Mouse (Mus musculus) yolk sac, embryonic 10.5 days (tissue): ENCODE measurements around the gene Naaladl1.
A peak's percentile ranks its signal among the peaks of the same experiment; 100 is the strongest.
"Not testable (repeated sequence)": the region's sequence is repeated elsewhere in the genome, so short reads cannot be mapped to it uniquely, and the experiment has no call there.

Experiments used
- DNase-seq: peaks from one replicate; pipeline ENCODE4 v3.0.0-alpha.2; 2017; ENCODE audit warnings: low spot score

The Naaladl1 gene

DNA sequence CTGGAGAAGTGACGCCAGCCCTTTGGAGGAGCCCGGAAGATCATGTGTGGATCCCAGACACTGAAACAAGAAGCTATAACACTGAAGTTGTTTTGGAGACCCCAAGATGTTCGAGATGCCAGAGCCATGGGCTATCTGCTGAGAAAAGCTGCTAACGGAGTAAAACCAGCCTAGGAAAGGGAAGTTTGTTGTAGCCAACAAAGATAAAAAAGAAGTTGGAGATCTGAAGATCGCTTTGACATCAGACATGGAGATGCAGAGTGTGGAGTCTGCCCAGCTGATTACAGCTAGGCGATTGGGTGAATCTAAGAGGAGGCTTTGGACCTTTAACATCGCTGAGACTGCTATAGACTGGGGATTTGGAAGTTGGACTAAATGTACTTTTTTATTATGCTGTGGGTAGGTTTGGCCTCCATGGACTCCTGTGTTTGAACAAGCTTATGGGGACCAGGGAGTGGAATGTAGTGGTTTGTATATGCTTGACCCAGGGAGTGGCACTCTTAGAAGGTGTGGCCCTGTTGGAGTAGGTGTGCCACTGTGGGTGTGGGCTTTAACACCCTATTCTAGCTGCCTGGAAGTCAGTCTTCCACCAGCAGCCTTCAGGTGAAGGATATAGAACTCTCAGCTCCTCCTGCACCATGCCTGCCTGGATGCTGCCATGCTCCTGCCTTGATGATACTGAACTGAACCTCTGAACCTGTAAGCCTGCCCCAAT, 25.0 kb downstream of the Naaladl1 start:
- not testable (repeated sequence) for DNase-seq

DNA sequence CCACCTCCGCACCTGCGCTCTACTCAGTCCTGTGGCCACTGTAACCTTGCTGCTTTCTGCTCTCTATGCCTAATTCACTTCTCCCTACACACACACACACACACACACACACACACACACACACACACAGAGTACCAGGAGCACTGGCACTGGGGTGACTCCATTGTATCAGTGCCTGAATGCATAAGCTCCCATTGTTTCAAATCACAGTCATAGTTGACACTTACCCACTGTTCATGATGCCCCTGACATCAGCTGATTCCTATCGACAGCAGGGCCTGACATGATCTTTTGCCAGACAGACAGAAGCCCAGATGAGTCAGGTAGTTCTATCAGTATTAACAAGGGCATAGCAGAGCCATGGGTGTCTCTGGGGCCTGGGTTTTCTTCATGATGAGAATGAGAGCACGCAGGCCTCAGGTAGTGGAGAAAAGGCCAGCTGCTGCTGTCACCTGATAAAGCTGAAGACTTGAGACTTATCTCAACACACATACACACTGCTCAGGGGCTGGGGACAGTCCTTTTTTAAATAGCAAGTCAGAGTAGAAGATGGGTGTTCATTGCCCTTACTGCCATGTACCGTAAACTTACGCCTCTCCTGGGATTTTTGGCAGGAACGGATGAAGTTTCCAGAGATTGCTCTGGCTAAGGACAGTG, 26.7 kb downstream of the Naaladl1 start:
- no peak for DNase-seq

DNA sequence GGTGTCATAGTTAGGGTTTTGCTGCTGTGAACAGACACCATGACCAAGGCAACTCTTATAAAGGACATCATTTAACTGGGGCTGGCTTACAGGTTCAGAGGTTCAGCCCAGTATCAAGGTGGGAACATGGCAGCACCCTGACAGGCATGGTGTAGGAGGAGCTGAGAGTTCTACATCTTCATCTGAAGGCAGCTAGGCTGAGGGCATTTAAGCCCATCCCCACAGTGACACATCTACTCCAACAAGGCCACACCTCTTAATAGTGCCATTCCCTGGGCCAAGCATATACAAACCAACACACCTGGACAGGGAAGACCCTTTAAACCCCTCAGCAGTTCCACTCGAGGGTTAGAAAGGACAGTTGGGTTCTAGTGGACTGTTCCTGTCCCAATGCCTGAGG, 27.6 kb downstream of the Naaladl1 start:
- not testable (repeated sequence) for DNase-seq

DNA sequence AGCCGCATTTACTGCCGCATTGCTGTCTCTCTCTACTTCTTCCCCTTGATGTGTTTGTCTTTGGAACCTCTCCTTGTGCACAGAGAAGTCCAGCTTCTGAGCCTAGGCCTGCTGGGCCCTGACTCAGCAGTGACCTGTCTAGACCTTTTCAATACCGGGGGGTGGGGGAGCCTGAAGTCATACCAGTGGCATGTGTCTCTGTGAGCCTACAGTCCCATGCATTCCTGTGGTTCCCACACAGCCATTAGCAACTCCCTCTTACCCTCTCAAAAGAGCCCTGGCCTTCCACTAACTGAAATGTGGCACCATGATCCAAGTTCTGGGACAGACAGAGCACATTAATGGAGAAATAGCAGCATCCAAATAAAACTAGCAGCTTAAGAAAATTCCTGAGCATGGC, 30.8 kb downstream of the Naaladl1 start:
- DNase-seq: peak; percentile 42

DNA sequence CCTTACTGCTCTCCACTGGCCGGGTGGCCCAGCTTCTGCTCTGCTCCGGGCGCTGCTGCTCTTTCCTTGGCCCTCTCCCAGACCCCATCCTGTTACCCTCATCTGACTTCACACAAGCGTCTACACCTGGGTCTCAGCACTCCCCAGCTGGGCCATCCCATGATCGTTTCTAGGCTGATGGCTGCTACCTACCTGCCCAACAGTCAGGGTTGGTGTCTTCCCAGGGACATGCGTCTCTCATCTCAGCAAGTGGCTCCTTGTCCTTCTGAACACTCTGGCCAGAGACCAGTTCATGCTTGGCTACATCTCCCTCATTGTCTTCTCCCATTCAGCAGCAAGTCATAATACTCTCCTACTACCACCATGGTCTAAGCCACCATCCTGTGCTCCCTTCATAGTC, 34.1 kb downstream of the Naaladl1 start:
- no peak for DNase-seq

DNA sequence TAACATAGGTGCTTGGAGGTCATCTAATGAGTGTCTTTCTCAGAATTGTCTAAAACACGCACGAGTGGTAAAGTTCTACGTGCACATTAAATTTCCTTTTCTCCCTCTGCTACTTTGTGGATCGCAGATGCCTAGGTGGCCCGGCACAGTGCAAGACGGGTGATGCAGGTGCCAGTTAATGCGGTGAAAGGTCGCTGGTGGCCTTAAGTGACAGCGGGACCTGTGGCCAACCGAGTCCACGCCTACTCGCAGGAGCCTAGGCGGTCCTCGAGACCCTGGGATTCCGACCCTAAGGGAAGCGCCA, 34.7 kb downstream of the Naaladl1 start:
- no peak for DNase-seq

DNA sequence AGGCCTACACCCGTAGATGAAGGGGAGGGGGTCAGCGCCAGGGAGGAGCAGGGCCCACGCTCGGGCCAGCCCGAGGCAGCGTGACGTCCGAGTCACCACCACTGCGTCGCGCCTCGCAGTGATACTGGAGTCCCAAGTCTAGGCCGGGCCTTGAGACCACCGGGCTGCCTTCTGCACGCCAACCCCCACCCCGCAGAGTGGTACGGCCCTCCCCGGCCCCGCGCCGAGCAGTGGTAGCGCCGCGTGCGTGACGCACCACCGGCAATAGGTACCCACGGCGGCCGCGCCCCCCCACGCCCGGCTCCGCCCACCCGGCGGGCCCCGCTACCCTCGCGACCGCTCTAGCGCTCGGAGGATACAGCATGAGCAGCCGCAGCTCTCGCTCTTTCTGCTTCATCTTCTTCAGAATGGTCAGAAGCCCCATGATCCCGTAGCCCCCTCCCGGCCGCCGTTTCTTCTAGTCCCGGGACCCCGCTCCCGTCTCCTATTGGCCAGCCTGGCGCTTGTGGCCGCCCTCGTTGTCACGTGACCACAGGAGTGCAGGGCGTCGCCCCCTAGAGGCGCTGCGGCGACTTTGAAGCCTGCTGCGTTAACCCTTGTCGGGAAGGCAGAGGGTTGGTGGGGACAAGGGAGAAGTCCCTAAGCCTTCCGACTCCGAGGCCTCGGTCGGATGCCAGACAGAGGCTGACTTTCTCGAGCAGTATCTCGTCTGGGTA, 35.3 kb downstream of the Naaladl1 start, which contains the start of gene Batf2:
TSS of gene Batf2 (plus strand) at position 306 of the 716 bp plus-strand sequence.
- DNase-seq: peak; percentile 95

DNA sequence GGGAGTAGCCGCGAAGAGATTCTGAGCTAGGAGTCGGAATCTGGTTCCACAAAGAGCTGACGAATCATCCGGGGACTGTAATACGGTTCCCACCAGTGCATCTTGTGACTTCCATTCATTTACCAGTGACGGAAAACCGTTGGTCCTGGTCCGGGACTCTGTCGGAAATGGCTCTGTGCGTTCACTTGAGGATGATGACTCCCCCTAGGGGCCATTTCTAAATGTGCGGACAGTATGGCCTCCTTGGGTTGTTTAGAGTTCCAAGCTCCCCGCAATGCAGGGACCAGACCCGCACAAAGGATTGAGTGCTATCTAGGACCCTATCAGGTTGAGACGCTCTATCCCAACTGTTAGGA, 35.8 kb downstream of the Naaladl1 start, which contains the start of gene Arl2:
TSS of gene Arl2 (minus strand) at position 155 of the 356 bp plus-strand sequence.
- peak; percentile 88 for DNase-seq

DNA sequence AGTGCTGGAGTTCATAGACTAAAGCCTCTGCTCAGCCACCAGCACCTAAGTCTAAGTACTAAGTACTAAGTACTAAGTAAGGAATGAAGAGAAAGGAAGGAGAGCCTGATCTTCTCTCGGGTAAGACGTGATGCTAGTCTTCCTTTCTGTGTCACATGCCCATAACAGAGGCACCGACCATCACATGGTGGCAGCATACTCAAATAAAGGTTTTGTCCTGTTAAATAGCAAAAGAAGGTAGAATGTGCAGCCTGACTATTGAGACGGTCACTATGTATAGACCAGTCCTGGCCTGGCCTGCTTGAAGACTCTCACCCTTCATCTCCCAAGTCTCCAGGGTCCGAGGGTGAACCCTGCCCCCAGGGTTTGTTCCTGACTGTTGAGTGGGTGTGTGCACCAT, 39.3 kb downstream of the Naaladl1 start:
- no peak for DNase-seq

DNA sequence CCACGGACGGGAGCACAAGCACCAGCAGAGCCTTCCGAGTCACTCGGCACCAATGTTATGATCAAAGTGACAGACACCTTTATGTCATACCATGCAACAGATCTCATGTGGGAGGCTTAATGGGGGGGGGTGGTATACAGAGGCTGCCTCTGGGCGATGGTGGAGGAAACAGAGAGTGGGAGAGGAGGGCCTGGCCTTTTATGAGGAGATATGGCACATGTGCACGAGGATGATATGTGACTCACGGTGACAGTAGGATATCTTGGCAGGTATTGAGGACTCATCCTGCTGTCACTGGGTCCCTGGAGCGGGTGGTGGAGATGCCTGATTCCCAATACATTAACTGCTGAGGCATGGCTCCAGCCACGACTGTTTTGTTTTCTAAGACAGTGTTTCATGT, 49.6 kb downstream of the Naaladl1 start:
- DNase-seq: no peak

DNA sequence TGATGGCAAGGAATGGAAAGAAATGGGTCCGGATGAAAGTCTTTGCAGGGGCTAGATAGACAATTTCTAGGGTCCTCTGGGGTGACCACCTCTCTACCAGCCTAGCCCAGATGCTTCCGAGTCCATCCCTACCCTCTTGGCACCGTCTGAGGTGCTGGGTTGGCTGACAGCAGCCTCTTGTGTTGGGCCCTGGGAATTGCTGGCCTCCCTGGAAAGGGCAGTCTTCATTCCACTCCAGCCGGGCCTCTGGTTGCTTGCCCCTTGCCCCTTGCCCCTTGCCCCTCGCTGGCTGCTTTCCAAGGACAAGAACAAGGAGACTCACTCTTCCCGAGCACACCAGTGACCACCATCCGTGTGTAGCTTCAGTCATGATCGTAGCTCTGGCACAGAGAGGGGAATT, 50.8 kb downstream of the Naaladl1 start:
- DNase-seq: no peak

DNA sequence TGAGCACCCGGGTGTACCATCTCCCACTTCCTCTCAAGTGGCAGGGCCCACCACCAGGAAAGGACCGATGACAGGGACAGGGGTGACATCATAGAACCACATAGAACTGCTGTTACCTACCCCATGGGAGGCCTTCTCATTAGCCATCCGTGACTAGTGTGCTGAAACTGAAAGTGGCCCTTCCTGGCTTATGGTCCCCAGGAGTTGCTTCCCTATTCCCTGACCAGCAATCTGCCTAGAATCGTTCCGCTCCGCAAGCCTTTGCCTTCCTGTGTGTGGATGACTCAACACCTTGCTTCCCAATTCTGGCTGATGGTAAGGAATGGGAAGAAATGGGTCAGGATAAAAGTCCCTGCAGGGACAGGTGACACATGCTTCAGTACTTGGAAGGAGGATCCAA, 51.6 kb downstream of the Naaladl1 start:
- DNase-seq: no peak

DNA sequence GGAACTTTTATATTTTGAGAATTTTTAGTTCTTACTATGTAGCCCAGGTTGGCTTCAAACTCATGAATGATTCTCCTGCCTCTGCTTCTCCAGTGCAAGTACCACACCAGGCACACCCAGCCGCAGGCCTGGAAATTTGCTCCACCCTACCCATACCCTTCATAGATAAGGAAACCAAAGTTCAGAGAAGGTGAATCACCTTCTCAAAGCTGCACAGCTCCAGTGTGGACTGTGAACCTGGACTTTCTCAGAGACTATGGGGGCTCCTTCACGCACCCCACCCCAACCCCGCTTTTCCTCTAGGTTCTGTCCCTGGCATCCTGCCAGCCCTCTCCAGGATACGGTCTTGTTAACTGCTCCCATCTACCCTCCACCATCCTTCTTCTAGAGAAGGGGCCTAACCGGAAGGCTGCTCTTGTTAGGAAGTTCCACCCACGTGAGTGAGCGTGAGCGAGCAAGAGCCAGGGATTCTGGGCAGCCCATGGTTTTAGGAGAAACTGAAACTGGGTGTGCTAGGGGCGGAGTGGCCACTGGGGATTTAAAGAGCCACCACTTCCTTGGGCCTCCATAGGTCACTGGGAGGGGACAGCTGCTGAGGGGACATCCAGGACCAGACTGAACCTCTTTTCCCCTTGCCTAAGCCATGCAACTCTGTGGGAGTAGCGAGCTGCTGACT, 58.4 kb downstream of the Naaladl1 start:
- DNase-seq: no peak
